Mouse (Mus musculus): ENCODE measurements around the gene Zfp553. TPM values are rescaled to one million over a fixed set of nuclear protein-coding genes. Genes with fewer than 3 reads are reported as not detected.

Zfp553 gene
- polyA plus RNA-seq, 1 experiment: 6.6 TPM

- Histone ChIP-seq H3K27ac (ENCODE audit: control insufficient read depth, insufficient read depth, low read depth, low read length, poor library complexity) (peak overlapping the region; percentile 92), H3K4me3 (replicated peaks; ENCODE audit: control insufficient read depth, low read depth, low read length) (peak overlapping the region; percentile 92), H3K4me1 (ENCODE audit: control insufficient read depth, insufficient read depth, low read length) (peaks cover 4% of the 10 kb centered on the region)
- no peak for TF ChIP-seq POLR2A (IDR thresholded peaks at IDR 0.05; ENCODE audit: borderline replicate concordance, control insufficient read depth, low read depth, low read length)
- TF ChIP-seq CTCF (IDR thresholded peaks at IDR 0.05; ENCODE audit: control insufficient read depth, insufficient read depth, low read length): no peak
- WGBS: 7% methylated on average over 50 of the region's 50 CpGs
Measured at GRCm38 (mm10) chr7:127273118-127273923, 40.5 kb downstream of the Zfp553 start.

GRCm38 (mm10) chr7:127273925-127274789 is 41.3 kb downstream of the Zfp553 start, which contains the start of gene Sephs2:
Gene Sephs2 (minus strand): TSS chr7:127274055.
- Histone ChIP-seq H3K4me1 (ENCODE audit: control insufficient read depth, insufficient read depth, low read length) (peaks cover 4% of the 10 kb centered on the region), H3K27ac (ENCODE audit: control insufficient read depth, insufficient read depth, low read depth, low read length, poor library complexity) (peak within 1 kb of the TSS; percentile 92), H3K4me3 (replicated peaks; ENCODE audit: control insufficient read depth, low read depth, low read length) (peak within 1 kb of the TSS; percentile 92)
- WGBS: 1% methylated on average over 39 of the region's 39 CpGs
- TF ChIP-seq CTCF (IDR thresholded peaks at IDR 0.05; ENCODE audit: control insufficient read depth, insufficient read depth, low read length) (no peak), POLR2A (IDR thresholded peaks at IDR 0.05; ENCODE audit: borderline replicate concordance, control insufficient read depth, low read depth, low read length) (peak; percentile 99)

- Histone ChIP-seq H3K27ac (ENCODE audit: control insufficient read depth, insufficient read depth, low read depth, low read length, poor library complexity) (no peak overlapping the region), H3K4me1 (ENCODE audit: control insufficient read depth, insufficient read depth, low read length) (peaks cover 2% of the 10 kb centered on the region), H3K4me3 (replicated peaks; ENCODE audit: control insufficient read depth, low read depth, low read length) (no peak overlapping the region)
- no peak for TF ChIP-seq POLR2A (IDR thresholded peaks at IDR 0.05; ENCODE audit: borderline replicate concordance, control insufficient read depth, low read depth, low read length)
- WGBS: 74% methylated on average over 5 of the region's 5 CpGs
Measured at GRCm38 (mm10) chr7:127276519-127276961, 43.7 kb downstream of the Zfp553 start.

GRCm38 (mm10) chr7:127278311-127278710 is 45.5 kb downstream of the Zfp553 start:
- Histone ChIP-seq H3K4me3 (replicated peaks; ENCODE audit: control insufficient read depth, low read depth, low read length) (no peak overlapping the region), H3K4me1 (ENCODE audit: control insufficient read depth, insufficient read depth, low read length) (no peaks in the 10 kb centered on the region; the same call in 1 of the 2 replicates), H3K27ac (ENCODE audit: control insufficient read depth, insufficient read depth, low read depth, low read length, poor library complexity) (no peak overlapping the region)
- 11% methylated on average over 8 of the region's 8 CpGs for WGBS
- TF ChIP-seq POLR2A (IDR thresholded peaks at IDR 0.05; ENCODE audit: borderline replicate concordance, control insufficient read depth, low read depth, low read length) (no peak), CTCF (IDR thresholded peaks at IDR 0.05; ENCODE audit: control insufficient read depth, insufficient read depth, low read length) (peak; percentile 88)

- TF ChIP-seq CTCF (IDR thresholded peaks at IDR 0.05; ENCODE audit: control insufficient read depth, insufficient read depth, low read length) (no peak), POLR2A (IDR thresholded peaks at IDR 0.05; ENCODE audit: borderline replicate concordance, control insufficient read depth, low read depth, low read length) (no peak)
- WGBS: 77% methylated on average over 3 of the region's 3 CpGs
Measured at GRCm38 (mm10) chr7:127280092-127280491, 47.2 kb downstream of the Zfp553 start.

GRCm38 (mm10) chr7:127281114-127281513 is 48.3 kb downstream of the Zfp553 start:
- Histone ChIP-seq H3K27ac (ENCODE audit: control insufficient read depth, insufficient read depth, low read depth, low read length, poor library complexity) (no peak overlapping the region), H3K4me1 (ENCODE audit: control insufficient read depth, insufficient read depth, low read length) (peaks cover 2% of the 10 kb centered on the region; the same call in 1 of the 2 replicates), H3K4me3 (replicated peaks; ENCODE audit: control insufficient read depth, low read depth, low read length) (no peak overlapping the region)
- TF ChIP-seq POLR2A (IDR thresholded peaks at IDR 0.05; ENCODE audit: borderline replicate concordance, control insufficient read depth, low read depth, low read length) (no peak), CTCF (IDR thresholded peaks at IDR 0.05; ENCODE audit: control insufficient read depth, insufficient read depth, low read length) (no peak)
- WGBS: 8% methylated on average over 4 of the region's 4 CpGs

More at GRCm38 (mm10) chr7:127280092-127280491, 47.2 kb downstream of the Zfp553 start:
- Histone ChIP-seq H3K4me3 (replicated peaks; ENCODE audit: control insufficient read depth, low read depth, low read length) (no peak overlapping the region), H3K4me1 (ENCODE audit: control insufficient read depth, insufficient read depth, low read length) (peaks cover 2% of the 10 kb centered on the region; the same call in 1 of the 2 replicates), H3K27ac (ENCODE audit: control insufficient read depth, insufficient read depth, low read depth, low read length, poor library complexity) (no peak overlapping the region)

- H3K4me3 ChIP-seq (replicated peaks; ENCODE audit: control insufficient read depth, low read depth, low read length): no peak overlapping the region
- no peak overlapping the region for H3K27ac ChIP-seq (ENCODE audit: control insufficient read depth, insufficient read depth, low read depth, low read length, poor library complexity)
- peaks cover 3% of the 10 kb centered on the region; the same call in 1 of the 2 replicates for H3K4me1 ChIP-seq (ENCODE audit: control insufficient read depth, insufficient read depth, low read length)
- 41% methylated on average over 2 of the region's 2 CpGs for WGBS
- no peak for TF ChIP-seq POLR2A (IDR thresholded peaks at IDR 0.05; ENCODE audit: borderline replicate concordance, control insufficient read depth, low read depth, low read length)
Measured at GRCm38 (mm10) chr7:127282190-127282589, 49.3 kb downstream of the Zfp553 start.

GRCm38 (mm10) chr7:127285154-127285553 is 52.3 kb downstream of the Zfp553 start:
- 22% methylated on average over 5 of the region's 10 CpGs for WGBS
- no peak for TF ChIP-seq CTCF (IDR thresholded peaks at IDR 0.05; ENCODE audit: control insufficient read depth, insufficient read depth, low read length)
- Histone ChIP-seq H3K4me3 (replicated peaks; ENCODE audit: control insufficient read depth, low read depth, low read length) (no peak overlapping the region), H3K4me1 (ENCODE audit: control insufficient read depth, insufficient read depth, low read length) (peaks cover 10% of the 10 kb centered on the region), H3K27ac (ENCODE audit: control insufficient read depth, insufficient read depth, low read depth, low read length, poor library complexity) (peak overlapping the region; percentile 23; the same call in 1 of the 2 replicates)

Other genes starting within 250 kb of the Zfp553 start
- 6.3 and 15.1 TPM in 2 replicates for gene Mvp, start 218.4 kb upstream of the Zfp553 start, polyA plus RNA-seq (2011; ENCODE audit: insufficient read depth, insufficient read length, low replicate concordance, missing spikeins)
- not detected in 2 replicates for gene Pagr1b, start 216.6 kb upstream of the Zfp553 start, polyA plus RNA-seq (2011; ENCODE audit: insufficient read depth, insufficient read length, low replicate concordance, missing spikeins)
- 20.4 TPM in 1 of 2 replicates, not detected in the other for gene Pagr1a, start 215.7 kb upstream of the Zfp553 start, polyA plus RNA-seq (2011; ENCODE audit: insufficient read depth, insufficient read length, low replicate concordance, missing spikeins)
- 11.2 and 52.5 TPM in 2 replicates for gene Gm42742, start 212.0 kb upstream of the Zfp553 start, polyA plus RNA-seq (2011; ENCODE audit: insufficient read depth, insufficient read length, low replicate concordance, missing spikeins)
- gene Prrt2, start 211.8 kb upstream of the Zfp553 start, polyA plus RNA-seq (2011; ENCODE audit: insufficient read depth, insufficient read length, low replicate concordance, missing spikeins): 5.3 TPM in 1 of 2 replicates, not detected in the other
- 153 and 314 TPM in 2 replicates for gene Maz, start 206.0 kb upstream of the Zfp553 start, polyA plus RNA-seq (2011; ENCODE audit: insufficient read depth, insufficient read length, low replicate concordance, missing spikeins)
- 114 and 164 TPM in 2 replicates for gene Kif22, start 190.6 kb upstream of the Zfp553 start, polyA plus RNA-seq (2011; ENCODE audit: insufficient read depth, insufficient read length, low replicate concordance, missing spikeins)
- gene Zg16, start 145.7 kb upstream of the Zfp553 start, polyA plus RNA-seq (2011; ENCODE audit: insufficient read depth, insufficient read length, low replicate concordance, missing spikeins): 3.1 TPM in 1 of 2 replicates, not detected in the other
- gene AI467606, start 141.7 kb upstream of the Zfp553 start, polyA plus RNA-seq (2011; ENCODE audit: insufficient read depth, insufficient read length, low replicate concordance, missing spikeins): 13.6 and 36.8 TPM in 2 replicates
- 1.4 and 10.6 TPM in 2 replicates for gene Qprt, start 110.8 kb upstream of the Zfp553 start, polyA plus RNA-seq (2011; ENCODE audit: insufficient read depth, insufficient read length, low replicate concordance, missing spikeins)
- 29.7 and 49.2 TPM in 2 replicates for gene Spn, start 95.2 kb upstream of the Zfp553 start, polyA plus RNA-seq (2011; ENCODE audit: insufficient read depth, insufficient read length, low replicate concordance, missing spikeins)
- gene Cd2bp2, start 37.0 kb upstream of the Zfp553 start, polyA plus RNA-seq (2011; ENCODE audit: insufficient read depth, insufficient read length, low replicate concordance, missing spikeins): 46.6 and 64.1 TPM in 2 replicates
- 53.6 and 84.9 TPM in 2 replicates for gene Tbc1d10b, start 24.6 kb upstream of the Zfp553 start, polyA plus RNA-seq (2011; ENCODE audit: insufficient read depth, insufficient read length, low replicate concordance, missing spikeins)
- gene Mylpf, start 24.2 kb upstream of the Zfp553 start, polyA plus RNA-seq (2011; ENCODE audit: insufficient read depth, insufficient read length, low replicate concordance, missing spikeins): 32.2 and 126 TPM in 2 replicates
- 76.8 and 153 TPM in 2 replicates for gene Sept1, start 69 bp downstream of the Zfp553 start, polyA plus RNA-seq (2011; ENCODE audit: insufficient read depth, insufficient read length, low replicate concordance, missing spikeins)
- gene Zfp771, start 11.2 kb downstream of the Zfp553 start, polyA plus RNA-seq (2011; ENCODE audit: insufficient read depth, insufficient read length, low replicate concordance, missing spikeins): 10.6 and 13.1 TPM in 2 replicates
- 23.2 and 50.6 TPM in 2 replicates for gene Dctpp1, start 27.6 kb downstream of the Zfp553 start, polyA plus RNA-seq (2011; ENCODE audit: insufficient read depth, insufficient read length, low replicate concordance, missing spikeins)
- 28.4 and 64.7 TPM in 2 replicates for gene Sephs2, start 41.0 kb downstream of the Zfp553 start, polyA plus RNA-seq (2011; ENCODE audit: insufficient read depth, insufficient read length, low replicate concordance, missing spikeins)
- gene Itgal, start 63.2 kb downstream of the Zfp553 start, polyA plus RNA-seq (2011; ENCODE audit: insufficient read depth, insufficient read length, low replicate concordance, missing spikeins): 11.9 and 51.9 TPM in 2 replicates
- 2.9 and 5.1 TPM in 2 replicates for gene Zfp768, start 112.5 kb downstream of the Zfp553 start, polyA plus RNA-seq (2011; ENCODE audit: insufficient read depth, insufficient read length, low replicate concordance, missing spikeins)
- gene Zfp747, start 143.0 kb downstream of the Zfp553 start, polyA plus RNA-seq (2011; ENCODE audit: insufficient read depth, insufficient read length, low replicate concordance, missing spikeins): 2.8 and 3.9 TPM in 2 replicates
- gene 9130019O22Rik, start 154.1 kb downstream of the Zfp553 start, polyA plus RNA-seq (2011; ENCODE audit: insufficient read depth, insufficient read length, low replicate concordance, missing spikeins): 1.2 and 2.4 TPM in 2 replicates
- gene E430018J23Rik, start 160.6 kb downstream of the Zfp553 start, polyA plus RNA-seq (2011; ENCODE audit: insufficient read depth, insufficient read length, low replicate concordance, missing spikeins): 0.65 and 1.9 TPM in 2 replicates
- 2.1 and 2.5 TPM in 2 replicates for gene Zfp764, start 173.8 kb downstream of the Zfp553 start, polyA plus RNA-seq (2011; ENCODE audit: insufficient read depth, insufficient read length, low replicate concordance, missing spikeins)
- gene Zfp688, start 189.0 kb downstream of the Zfp553 start, polyA plus RNA-seq (2011; ENCODE audit: insufficient read depth, insufficient read length, low replicate concordance, missing spikeins): 20.9 and 21.4 TPM in 2 replicates
- 2.0 and 3.1 TPM in 2 replicates for gene Zfp689, start 216.1 kb downstream of the Zfp553 start, polyA plus RNA-seq (2011; ENCODE audit: insufficient read depth, insufficient read length, low replicate concordance, missing spikeins)
- 70.4 and 119 TPM in 2 replicates for gene Prr14, start 226.6 kb downstream of the Zfp553 start, polyA plus RNA-seq (2011; ENCODE audit: insufficient read depth, insufficient read length, low replicate concordance, missing spikeins)
- gene Fbrs, start 246.1 kb downstream of the Zfp553 start, polyA plus RNA-seq (2011; ENCODE audit: insufficient read depth, insufficient read length, low replicate concordance, missing spikeins): 44.9 and 98.7 TPM in 2 replicates

Measured in bone marrow, adult 2 months (tissue).